Mouse (Mus musculus) neural tube, embryonic 15.5 days (tissue): Measurements from ENCODE around the gene Atf7. TPM values are rescaled to one million over a fixed set of nuclear protein-coding genes. Genes with fewer than 3 reads are reported as not detected.
A peak's percentile ranks its signal among the peaks of the same experiment; 100 is the strongest.
"Not testable (repeated sequence)": the region's sequence is repeated elsewhere in the genome, so short reads cannot be mapped to it uniquely, and the experiment has no call there.

ENCODE experiments used
- ATAC-seq: fragments of 200-750 bp; cut with Nextera tagmentation; 2 replicates; pipeline ENCODE4 v1.8.0; 2017; ENCODE audit warnings: mild to moderate bottlenecking, moderate TSS enrichment, moderate library complexity; ENCODE audit not compliant: low FRiP score
- H3K27ac ChIP-seq: fragments of 300-500 bp; sonication (generic); replicated peaks from 2 replicates; pipeline ENCODE4 v1.5.1; 2015; ENCODE audit warnings: mild to moderate bottlenecking, inconsistent platforms
- H3K27me3 ChIP-seq: fragments of 300-500 bp; sonication (generic); replicated peaks from 2 replicates; pipeline ENCODE4 v1.6.1; 2015; ENCODE audit warnings: inconsistent platforms
- H3K36me3 ChIP-seq: fragments of 300-500 bp; sonication (generic); 2 replicates; pipeline ENCODE4 v1.6.1; 2015; ENCODE audit warnings: inconsistent platforms
- H3K4me1 ChIP-seq: fragments of 300-500 bp; sonication (generic); 2 replicates; pipeline ENCODE4 v1.6.1; 2015; ENCODE audit warnings: inconsistent platforms
- H3K4me2 ChIP-seq: fragments of 300-500 bp; sonication (generic); 2 replicates; pipeline ENCODE4 v1.6.1; 2015; ENCODE audit warnings: inconsistent platforms, mild to moderate bottlenecking, moderate library complexity
- H3K4me3 ChIP-seq: fragments of 300-500 bp; sonication (generic); replicated peaks from 2 replicates; pipeline ENCODE4 v1.5.1; 2015; ENCODE audit warnings: mild to moderate bottlenecking, inconsistent platforms
- H3K9ac ChIP-seq: fragments of 300-500 bp; sonication (generic); replicated peaks from 2 replicates; pipeline ENCODE4 v1.6.1; 2015; ENCODE audit warnings: mild to moderate bottlenecking, inconsistent platforms
- H3K9me3 ChIP-seq: fragments of 300-500 bp; sonication (generic); replicated peaks from 2 replicates; pipeline ENCODE4 v1.6.1; 2016; ENCODE audit warnings: inconsistent platforms
- WGBS: fragments of 180-500 bp; shearing (Covaris S2); methylation state at CpG from one replicate; pipeline ENCODE4 v1.1.7; 2015; ENCODE audit warnings: mixed read lengths; 5-methylcytosine and 5-hydroxymethylcytosine counted together
- polyA plus RNA-seq: library from polyadenylated mRNA; unstranded; fragments of >200 nt; fragmentation: Nextera tagmentation; extraction: Ambion mirVana; gene quantifications from 2 replicates; pipeline ENCODE4 v1.2.1, GENCODE M21; 2015

Atf7 gene
- polyA plus RNA-seq, 1 experiment from 2014 or later, result 16.6 TPM

DNA sequence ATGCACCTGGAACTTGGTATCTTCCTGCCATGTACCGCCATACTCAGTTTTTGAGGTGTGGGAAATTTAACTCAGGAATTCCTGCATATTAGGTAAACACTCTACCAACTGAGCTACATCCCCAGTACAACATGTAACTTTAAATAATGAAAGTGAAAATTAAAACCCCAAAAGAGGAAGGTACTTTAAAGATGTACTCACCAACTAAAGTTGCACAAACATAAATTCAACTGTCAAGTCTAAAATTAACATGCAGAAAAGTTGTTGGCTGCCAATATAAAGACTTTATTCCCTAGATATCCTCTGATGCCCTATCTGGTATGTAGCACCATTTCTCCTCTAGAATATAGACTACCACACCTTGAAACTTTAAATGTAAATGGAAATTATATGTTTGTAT, 7.6 kb downstream of the Atf7 start:
- Histone ChIP-seq H3K4me2 (no peak overlapping the region), H3K27ac (no peak overlapping the region), H3K27me3 (no peaks in the 10 kb centered on the region), H3K9me3 (no peaks in the 10 kb centered on the region), H3K4me1 (no peaks in the 10 kb centered on the region), H3K9ac (no peak overlapping the region), H3K36me3 (no peaks in the 10 kb centered on the region), H3K4me3 (no peak overlapping the region)
- 96% methylated on average over 1 of the region's 1 CpGs for WGBS
- ATAC-seq, result no peak

DNA sequence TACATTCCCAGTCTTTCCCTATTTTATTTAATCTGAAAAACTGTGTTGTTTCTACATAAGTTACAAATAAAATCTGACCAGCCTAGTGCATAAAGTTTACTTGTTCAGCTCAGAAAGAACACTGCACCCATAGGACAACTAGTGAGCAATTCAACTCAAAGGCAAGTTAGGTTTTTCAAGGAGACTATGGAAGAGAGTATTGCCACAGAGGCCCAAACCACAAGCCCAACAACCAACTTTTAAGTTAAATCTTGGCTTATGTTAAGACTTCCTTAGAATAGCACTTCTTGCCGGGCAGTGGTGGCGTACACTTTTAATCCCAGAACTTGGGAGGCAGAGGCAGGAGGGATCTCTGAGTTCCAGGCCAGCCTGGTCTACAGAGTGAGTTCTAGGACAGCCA, 9.1 kb downstream of the Atf7 start:
- no peak overlapping the region for H3K9ac ChIP-seq
- no peak for ATAC-seq

DNA sequence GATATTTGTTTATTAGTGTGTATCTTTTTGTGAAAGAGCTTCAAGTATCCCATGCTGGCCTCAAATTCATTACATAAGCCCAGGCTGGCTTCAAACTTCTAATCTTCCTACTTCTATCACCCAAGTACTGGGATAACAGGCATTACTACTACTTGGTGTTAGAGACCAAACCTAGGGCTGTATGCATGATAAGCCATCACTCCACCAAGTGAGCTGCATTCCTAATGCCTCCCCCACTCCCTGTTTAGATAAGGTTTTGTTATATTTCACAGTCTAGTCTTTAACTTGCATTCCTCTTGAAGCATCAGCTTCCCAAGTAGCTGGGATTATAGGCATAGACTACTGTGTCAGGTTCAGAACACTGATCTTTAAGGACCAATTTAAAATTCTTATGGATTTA, 11.0 kb downstream of the Atf7 start:
- H3K27ac ChIP-seq, result no peak overlapping the region
- H3K4me2 ChIP-seq, result no peak overlapping the region
- no peaks in the 10 kb centered on the region for H3K27me3 ChIP-seq
- ATAC-seq, result no peak
- H3K9me3 ChIP-seq, result no peaks in the 10 kb centered on the region
- H3K4me1 ChIP-seq, result no peaks in the 10 kb centered on the region
- H3K36me3 ChIP-seq, result no peaks in the 10 kb centered on the region
- no peak overlapping the region for H3K9ac ChIP-seq
- H3K4me3 ChIP-seq, result no peak overlapping the region

More for the DNA sequence above, 9.1 kb downstream of the Atf7 start:
- H3K27me3 ChIP-seq, result no peaks in the 10 kb centered on the region
- WGBS, result 97% methylated on average over 2 of the region's 2 CpGs
- no peak overlapping the region for H3K27ac ChIP-seq
- H3K4me2 ChIP-seq, result no peak overlapping the region
- no peaks in the 10 kb centered on the region for H3K36me3 ChIP-seq
- no peak overlapping the region for H3K4me3 ChIP-seq
- no peaks in the 10 kb centered on the region for H3K4me1 ChIP-seq
- H3K9me3 ChIP-seq, result no peaks in the 10 kb centered on the region

GRCm38 (mm10) chr15:102612966-102613365, 12.3 kb downstream of the Atf7 start:
- no peaks in the 10 kb centered on the region for H3K4me1 ChIP-seq
- no peak overlapping the region for H3K9ac ChIP-seq
- ATAC-seq, result no peak
- H3K36me3 ChIP-seq, result no peaks in the 10 kb centered on the region
- H3K4me2 ChIP-seq, result no peak overlapping the region
- no peaks in the 10 kb centered on the region for H3K9me3 ChIP-seq
- no peaks in the 10 kb centered on the region for H3K27me3 ChIP-seq
- no peak overlapping the region for H3K27ac ChIP-seq
- no peak overlapping the region for H3K4me3 ChIP-seq

GRCm38 (mm10) chr15:102608586-102608985, 16.7 kb downstream of the Atf7 start:
- not testable (repeated sequence) for H3K9me3 ChIP-seq, H3K9ac ChIP-seq, H3K27me3 ChIP-seq, H3K36me3 ChIP-seq, H3K4me3 ChIP-seq, H3K4me2 ChIP-seq, ATAC-seq, H3K27ac ChIP-seq, H3K4me1 ChIP-seq
- 74% methylated on average over 1 of the region's 1 CpGs for WGBS

DNA sequence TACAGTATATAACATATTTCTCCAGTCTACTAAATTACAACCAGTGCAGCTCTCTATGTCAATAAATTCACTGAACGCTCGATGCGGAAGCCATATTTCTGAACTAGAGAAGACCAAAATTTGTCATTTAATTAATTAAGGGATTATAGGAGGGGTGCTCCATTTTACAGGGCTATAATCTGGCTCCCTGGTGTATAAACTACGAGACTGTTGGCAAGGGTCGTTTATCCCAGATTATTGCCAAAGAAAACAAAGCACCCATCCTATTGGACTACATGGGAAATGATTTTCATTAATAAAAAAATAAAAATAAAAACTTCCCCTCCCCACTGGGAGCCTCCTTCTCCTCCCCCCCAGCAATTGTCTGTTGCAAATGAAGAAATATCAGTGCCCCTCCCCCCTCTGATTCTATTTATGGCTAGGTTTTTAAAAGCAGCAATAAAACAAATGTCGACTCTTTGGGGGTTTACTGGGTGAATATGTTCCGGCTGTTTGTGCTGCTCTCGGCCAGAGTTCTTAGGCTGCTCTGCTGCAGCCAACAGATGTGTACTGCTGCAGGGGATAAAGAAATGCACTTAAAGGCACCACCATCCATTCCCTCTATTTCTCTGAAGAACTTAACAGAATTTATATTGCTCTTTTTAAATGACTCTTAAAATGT, 31.1 kb downstream of the Atf7 start:
- 0 out of 2 replicates have a peak overlapping the region, but pooled peaks have one; percentile 15 for H3K4me3 ChIP-seq
- 9% methylated on average over 8 of the region's 8 CpGs for WGBS
- H3K27me3 ChIP-seq, result no peaks in the 10 kb centered on the region
- 0 out of 2 replicates have a peak overlapping the region, but pooled peaks have one; percentile 17 for H3K9ac ChIP-seq
- H3K4me2 ChIP-seq, result peak overlapping the region; percentile 46
- H3K4me1 ChIP-seq, result peaks cover 22% of the 10 kb centered on the region
- H3K27ac ChIP-seq, result peak overlapping the region; percentile 68
- no peaks in the 10 kb centered on the region for H3K9me3 ChIP-seq
- H3K36me3 ChIP-seq, result no peaks in the 10 kb centered on the region
- ATAC-seq, result peak; percentile 82

DNA sequence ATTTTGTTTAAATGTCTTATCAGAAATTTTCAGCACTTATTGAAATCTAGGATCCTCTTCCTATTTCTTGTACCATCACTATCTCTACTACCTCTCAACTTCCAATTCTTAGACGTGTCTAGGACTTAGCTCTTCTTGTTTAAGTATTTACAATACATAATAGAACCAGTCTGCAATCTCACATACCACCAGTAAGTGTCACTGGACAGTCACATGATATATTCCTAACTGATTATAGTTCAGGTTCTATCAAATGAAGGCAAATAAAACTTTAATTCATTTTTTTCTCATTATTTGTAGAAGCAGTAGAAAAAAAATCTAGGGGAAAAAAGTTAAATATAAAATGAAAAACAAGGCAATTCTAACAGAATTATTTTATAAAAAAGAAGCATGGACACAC, 32.6 kb downstream of the Atf7 start:
- H3K4me3 ChIP-seq, result no peak overlapping the region
- no peaks in the 10 kb centered on the region for H3K27me3 ChIP-seq
- H3K36me3 ChIP-seq, result no peaks in the 10 kb centered on the region
- WGBS, result 38% methylated on average over 1 of the region's 1 CpGs
- H3K4me2 ChIP-seq, result no peak overlapping the region
- H3K4me1 ChIP-seq, result peaks cover 22% of the 10 kb centered on the region
- H3K9ac ChIP-seq, result no peak overlapping the region
- no peak for ATAC-seq
- H3K27ac ChIP-seq, result no peak overlapping the region
- H3K9me3 ChIP-seq, result no peaks in the 10 kb centered on the region

- Histone ChIP-seq H3K27me3 (no peaks in the 10 kb centered on the region), H3K4me3 (no peak overlapping the region), H3K4me2 (no peak overlapping the region), H3K9ac (no peak overlapping the region), H3K27ac (no peak overlapping the region), H3K36me3 (no peaks in the 10 kb centered on the region), H3K9me3 (no peaks in the 10 kb centered on the region), H3K4me1 (peaks cover 22% of the 10 kb centered on the region)
- ATAC-seq, result no peak
- WGBS, result 96% methylated on average over 1 of the region's 1 CpGs
Measured at GRCm38 (mm10) chr15:102590567-102590966, 34.7 kb downstream of the Atf7 start.

GRCm38 (mm10) chr15:102589826-102590225, 35.4 kb downstream of the Atf7 start:
- Histone ChIP-seq H3K4me1 (peaks cover 21% of the 10 kb centered on the region), H3K36me3 (no peaks in the 10 kb centered on the region), H3K4me3 (no peak overlapping the region), H3K9ac (no peak overlapping the region), H3K4me2 (no peak overlapping the region), H3K9me3 (no peaks in the 10 kb centered on the region), H3K27me3 (no peaks in the 10 kb centered on the region), H3K27ac (no peak overlapping the region)
- WGBS, result 97% methylated on average over 8 of the region's 8 CpGs
- no peak for ATAC-seq

DNA sequence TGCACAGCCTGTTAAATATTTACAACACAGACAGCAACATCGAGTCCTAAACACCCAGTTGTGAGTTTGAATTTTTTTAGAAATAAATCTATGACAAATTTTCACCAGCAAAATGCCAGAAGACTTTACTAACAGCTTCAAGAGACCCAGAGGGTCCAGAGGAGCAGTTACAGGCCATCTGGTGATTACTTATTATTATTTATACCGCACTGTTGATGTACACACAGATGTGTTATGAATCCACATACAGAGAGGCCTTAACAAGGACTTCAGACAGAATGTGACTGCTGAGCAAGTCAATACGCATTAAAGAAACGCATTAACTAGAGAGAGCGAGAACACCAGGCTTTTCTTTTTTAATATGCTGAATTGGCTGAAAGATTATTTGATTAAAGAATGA, 39.8 kb downstream of the Atf7 start:
- WGBS, result 32% methylated on average over 5 of the region's 5 CpGs
- no peaks in the 10 kb centered on the region for H3K36me3 ChIP-seq
- H3K9ac ChIP-seq, result no peak overlapping the region
- H3K4me2 ChIP-seq, result no peak overlapping the region
- no peaks in the 10 kb centered on the region for H3K9me3 ChIP-seq
- peak overlapping the region; percentile 72 for H3K27ac ChIP-seq
- peaks cover 19% of the 10 kb centered on the region for H3K4me1 ChIP-seq
- no peak for ATAC-seq
- H3K27me3 ChIP-seq, result no peaks in the 10 kb centered on the region
- no peak overlapping the region for H3K4me3 ChIP-seq

DNA sequence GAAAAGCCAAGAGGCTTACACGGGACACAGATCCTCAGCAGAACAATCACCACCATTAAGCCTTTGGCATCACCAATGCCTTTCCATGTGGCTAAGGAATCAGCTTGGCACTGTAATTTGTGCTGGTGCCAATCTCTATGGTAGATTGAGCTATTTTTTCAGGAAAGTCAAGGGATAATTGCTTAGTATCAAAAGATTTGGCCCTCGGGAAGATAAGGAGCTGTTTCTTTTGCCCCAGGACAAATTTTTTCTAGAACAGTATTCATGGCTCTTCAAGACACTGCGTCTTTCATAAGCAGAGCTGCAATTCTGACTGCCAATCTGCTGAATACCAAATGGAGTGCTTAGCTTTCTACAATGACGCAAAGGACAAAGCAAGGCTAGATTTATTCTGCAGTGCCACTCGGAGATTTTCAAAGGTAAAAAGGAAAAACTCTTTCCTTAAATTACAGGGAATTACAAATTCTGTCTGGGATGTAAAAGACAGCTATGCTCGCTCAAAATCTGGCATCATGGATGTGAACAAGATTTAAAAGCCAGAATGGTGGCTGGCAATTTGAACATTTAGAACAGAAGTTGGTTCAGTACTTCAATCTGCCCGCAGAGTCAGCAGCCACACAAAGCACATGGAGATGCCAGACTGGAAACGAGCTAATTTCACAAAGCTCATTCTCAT, 41.4 kb downstream of the Atf7 start:
- no peak overlapping the region for H3K9ac ChIP-seq
- WGBS, result 17% methylated on average over 8 of the region's 8 CpGs
- peaks cover 19% of the 10 kb centered on the region for H3K4me1 ChIP-seq
- no peak overlapping the region for H3K4me3 ChIP-seq
- no peaks in the 10 kb centered on the region for H3K9me3 ChIP-seq
- no peaks in the 10 kb centered on the region for H3K36me3 ChIP-seq
- H3K4me2 ChIP-seq, result peak overlapping the region; percentile 11; the same call in 1 of the 2 replicates
- peak overlapping the region; percentile 81 for H3K27ac ChIP-seq
- no peaks in the 10 kb centered on the region for H3K27me3 ChIP-seq
- ATAC-seq, result 0 out of 2 replicates have a peak, but pooled peaks have one; percentile 61

DNA sequence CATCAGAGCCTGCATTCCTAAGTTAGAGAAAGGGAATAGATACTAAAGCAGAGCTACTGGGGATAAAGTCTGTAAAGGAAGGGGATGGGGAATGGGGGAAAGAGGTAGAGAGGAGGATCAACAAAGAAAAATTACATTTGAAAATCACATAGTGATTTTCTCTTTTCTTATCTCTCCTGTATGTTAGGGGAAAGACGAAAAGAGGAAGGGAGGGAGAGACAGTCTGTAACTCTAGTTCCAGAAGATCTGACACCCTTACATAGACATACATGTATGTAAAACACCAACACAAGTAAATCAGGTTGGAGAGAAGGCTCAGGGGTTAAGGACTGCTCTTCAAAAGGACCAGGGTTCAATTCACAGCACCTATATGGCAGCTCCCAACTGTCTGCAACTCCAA, 44.1 kb downstream of the Atf7 start:
- Histone ChIP-seq H3K4me2 (no peak overlapping the region), H3K27me3 (no peaks in the 10 kb centered on the region), H3K9me3 (no peaks in the 10 kb centered on the region), H3K4me3 (no peak overlapping the region), H3K9ac (no peak overlapping the region), H3K27ac (no peak overlapping the region), H3K4me1 (peaks cover 19% of the 10 kb centered on the region), H3K36me3 (no peaks in the 10 kb centered on the region)
- no peak for ATAC-seq
- 63% methylated on average over 1 of the region's 1 CpGs for WGBS
